Mouse (Mus musculus) heart, embryonic 10.5 days (tissue): ENCODE measurements around the gene Ap3b2. TPM values are rescaled to one million over a fixed set of nuclear protein-coding genes. Genes with fewer than 3 reads are reported as not detected.

Experiments
- DNase-seq: peaks from one replicate; pipeline ENCODE4 v3.0.0-alpha.2; 2017; ENCODE audit warnings: low spot score
- H3K27ac ChIP-seq: fragments of 300-500 bp; sonication (generic); 2 replicates; pipeline ENCODE4 v1.5.1; 2016; ENCODE audit warnings: mild to moderate bottlenecking
- H3K27me3 ChIP-seq: fragments of 300-500 bp; sonication (generic); 2 replicates; pipeline ENCODE4 v1.6.1; 2016; ENCODE audit warnings: mild to moderate bottlenecking; ENCODE audit not compliant: poor library complexity, insufficient read depth, severe bottlenecking
- H3K36me3 ChIP-seq: fragments of 300-500 bp; sonication (generic); 2 replicates; pipeline ENCODE4 v1.6.1; 2016; ENCODE audit warnings: mild to moderate bottlenecking, moderate library complexity
- H3K4me1 ChIP-seq: fragments of 300-500 bp; sonication (generic); 2 replicates; pipeline ENCODE4 v1.6.1; 2016; ENCODE audit warnings: mild to moderate bottlenecking
- H3K4me3 ChIP-seq: fragments of 300-500 bp; sonication (generic); 2 replicates; pipeline ENCODE4 v1.5.1; 2016; ENCODE audit warnings: mild to moderate bottlenecking, moderate library complexity
- H3K9me3 ChIP-seq: fragments of 300-500 bp; sonication (generic); 2 replicates; pipeline ENCODE4 v1.6.1; 2016; ENCODE audit warnings: mild to moderate bottlenecking, moderate library complexity
- WGBS: fragments of 180-500 bp; shearing (Covaris S2); methylation state at CpG from one replicate; pipeline ENCODE4 v1.1.7; 2016; 5-methylcytosine and 5-hydroxymethylcytosine counted together
- polyA plus RNA-seq: library from polyadenylated mRNA; unstranded; fragments of >200 nt; fragmentation: Nextera tagmentation; extraction: Ambion mirVana; gene quantifications from 2 replicates; pipeline ENCODE4 v1.2.1, GENCODE M21; 2016

The Ap3b2 gene
- 12.9 and 16.8 TPM in 2 replicates for polyA plus RNA-seq

DNA sequence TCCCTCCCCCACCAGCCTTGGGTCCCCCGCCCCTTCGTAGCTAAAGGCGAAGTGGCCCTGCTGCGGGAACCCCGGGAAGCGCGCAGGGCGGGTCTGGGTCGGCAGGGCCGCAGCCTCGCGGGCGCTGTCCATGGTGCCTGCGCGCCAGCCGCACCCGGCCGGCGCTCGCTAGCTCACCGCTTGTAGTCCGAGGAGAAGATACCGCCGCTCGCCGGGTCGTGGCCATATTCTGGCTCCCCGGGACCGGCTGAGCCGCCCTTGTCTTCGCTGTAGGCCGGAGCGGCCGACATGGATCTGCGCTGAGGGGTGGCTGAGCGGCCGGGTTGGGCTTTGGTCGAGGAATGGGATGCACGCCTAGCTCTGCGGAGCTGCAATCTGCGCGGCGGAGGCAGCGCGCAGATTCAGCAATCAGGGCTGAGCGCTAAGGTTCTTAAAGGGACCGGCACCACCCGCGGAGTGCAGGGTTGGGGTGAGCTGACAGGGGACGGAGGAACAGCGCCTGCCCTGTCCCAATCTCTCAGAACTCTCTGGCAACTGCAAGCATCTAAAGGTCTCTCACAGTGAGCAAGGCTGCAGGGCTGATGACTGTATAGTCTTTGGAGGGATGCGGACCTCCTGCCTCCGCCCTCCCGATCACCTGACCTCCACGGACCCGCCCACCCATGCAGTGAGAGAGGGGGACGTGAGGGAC, at the start of gene Ap3b2:
TSS of gene Ap3b2 (minus strand) at position 595 of the 691 bp plus-strand sequence.
- under 1% methylated on average over 57 of the region's 57 CpGs for WGBS
- H3K36me3 ChIP-seq = no peaks in the 10 kb centered on the region
- peak; percentile 89 for DNase-seq
- H3K4me3 ChIP-seq = peak within 1 kb of the TSS; percentile 69
- H3K9me3 ChIP-seq = no peaks in the 10 kb centered on the region
- H3K4me1 ChIP-seq = peaks cover 23% of the 10 kb centered on the region
- peaks cover 60% of the 10 kb centered on the region for H3K27me3 ChIP-seq
- H3K27ac ChIP-seq = no peak within 1 kb of the TSS

DNA sequence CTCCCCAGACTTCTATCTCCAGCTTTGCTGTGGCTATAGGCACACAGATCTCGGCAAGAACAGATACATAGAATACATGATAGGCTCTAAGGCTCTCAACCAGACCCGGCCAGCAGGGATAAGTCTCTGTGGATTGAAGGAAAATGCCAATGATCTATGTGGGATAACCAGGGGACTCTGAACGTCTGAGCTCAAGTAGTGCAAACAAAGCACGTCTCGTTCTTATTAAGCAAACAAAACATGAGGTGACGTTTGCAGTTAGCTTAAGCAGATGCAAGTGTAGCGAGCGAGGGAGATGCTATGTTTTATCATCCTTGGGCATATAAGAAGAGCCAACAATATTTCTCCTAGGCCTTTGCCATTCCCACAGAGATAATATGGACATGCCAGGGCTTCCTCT, 49.2 kb upstream of the Ap3b2 start:
- no peak for DNase-seq
- Histone ChIP-seq H3K4me1 (no peaks in the 10 kb centered on the region), H3K4me3 (no peak overlapping the region), H3K27me3 (no peaks in the 10 kb centered on the region), H3K36me3 (peaks cover 87% of the 10 kb centered on the region), H3K27ac (no peak overlapping the region), H3K9me3 (no peaks in the 10 kb centered on the region)
- 80% methylated on average over 8 of the region's 8 CpGs for WGBS

DNA sequence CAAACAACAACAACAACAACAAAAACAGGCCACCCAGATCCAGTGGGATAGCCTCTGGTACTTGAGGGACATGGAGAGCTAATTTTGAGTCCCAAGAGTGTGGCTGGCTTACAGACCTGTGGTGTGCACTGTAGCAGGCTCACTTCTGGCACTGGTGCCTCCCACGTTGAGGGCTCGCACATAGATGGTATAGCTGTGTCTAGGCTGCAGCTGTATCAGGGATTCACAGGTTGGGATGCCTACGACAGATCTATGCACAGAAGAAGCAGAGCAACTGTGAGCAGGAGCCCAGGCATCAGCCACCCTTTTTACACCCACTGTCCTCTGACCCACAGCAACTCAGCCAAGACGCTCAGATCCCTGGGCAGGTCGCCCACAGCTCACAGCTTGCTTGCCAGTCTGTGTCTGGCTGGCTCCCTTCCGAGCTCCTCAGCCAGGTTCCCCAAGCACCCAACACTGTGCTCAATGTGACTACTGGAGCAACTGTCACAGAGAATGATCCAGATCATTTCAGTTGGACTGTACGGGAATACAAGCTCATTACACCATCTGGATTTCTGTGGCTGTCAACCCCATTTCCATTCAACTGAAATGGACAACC, 48.3 kb upstream of the Ap3b2 start:
- Histone ChIP-seq H3K36me3 (peaks cover 88% of the 10 kb centered on the region), H3K4me3 (no peak overlapping the region), H3K27me3 (no peaks in the 10 kb centered on the region), H3K4me1 (no peaks in the 10 kb centered on the region), H3K9me3 (no peaks in the 10 kb centered on the region), H3K27ac (no peak overlapping the region)
- WGBS = 84% methylated on average over 7 of the region's 7 CpGs
- DNase-seq = no peak

DNA sequence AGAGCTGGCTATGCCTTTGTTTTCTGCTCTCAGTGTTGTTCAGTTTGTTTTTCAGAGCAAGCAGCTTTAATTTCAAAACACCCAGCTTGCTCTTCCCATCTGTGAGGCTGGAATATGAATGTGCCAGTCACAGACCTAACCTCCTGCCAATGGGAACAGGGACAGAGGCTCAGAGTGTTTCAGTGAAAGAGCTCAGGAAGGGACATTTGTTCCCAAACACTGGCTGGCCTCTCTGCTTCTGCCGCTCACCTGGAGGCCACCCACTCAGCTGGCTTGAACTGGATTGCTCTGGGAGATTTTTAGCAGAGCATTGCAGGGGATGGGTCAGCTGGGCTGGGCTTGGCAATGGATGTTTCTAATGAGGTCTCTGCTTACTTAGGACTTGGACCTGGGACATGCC, 47.3 kb upstream of the Ap3b2 start:
- H3K27me3 ChIP-seq = no peaks in the 10 kb centered on the region
- H3K27ac ChIP-seq = no peak overlapping the region
- H3K9me3 ChIP-seq = no peaks in the 10 kb centered on the region
- H3K36me3 ChIP-seq = peaks cover 89% of the 10 kb centered on the region
- WGBS = 42% methylated on average over 1 of the region's 1 CpGs
- DNase-seq = no peak
- no peak overlapping the region for H3K4me3 ChIP-seq
- no peaks in the 10 kb centered on the region for H3K4me1 ChIP-seq

DNA sequence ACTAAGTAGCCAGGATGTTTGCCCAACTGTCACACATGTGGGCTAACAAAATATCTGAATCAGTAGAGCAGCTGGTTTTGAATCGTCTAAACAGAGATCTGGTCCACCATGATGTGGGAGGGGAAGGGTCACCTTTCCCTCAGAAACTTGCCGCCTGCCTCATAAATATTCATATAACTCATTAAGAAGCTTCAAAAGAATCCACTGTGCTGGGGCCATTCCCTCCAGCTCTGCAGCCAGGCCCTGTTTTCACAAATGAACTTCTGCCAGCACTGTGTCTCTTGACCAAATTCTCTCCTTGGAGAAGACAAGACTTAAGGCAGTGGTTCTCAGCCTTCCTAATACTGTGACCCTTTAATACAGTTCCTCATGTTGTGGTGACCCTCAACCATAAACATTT, 45.8 kb upstream of the Ap3b2 start:
- no peaks in the 10 kb centered on the region for H3K4me1 ChIP-seq
- no peak overlapping the region for H3K4me3 ChIP-seq
- H3K9me3 ChIP-seq = no peaks in the 10 kb centered on the region
- no peak overlapping the region for H3K27ac ChIP-seq
- no peak for DNase-seq
- H3K36me3 ChIP-seq = peaks cover 90% of the 10 kb centered on the region
- 46% methylated on average over 2 of the region's 2 CpGs for WGBS
- H3K27me3 ChIP-seq = no peaks in the 10 kb centered on the region

DNA sequence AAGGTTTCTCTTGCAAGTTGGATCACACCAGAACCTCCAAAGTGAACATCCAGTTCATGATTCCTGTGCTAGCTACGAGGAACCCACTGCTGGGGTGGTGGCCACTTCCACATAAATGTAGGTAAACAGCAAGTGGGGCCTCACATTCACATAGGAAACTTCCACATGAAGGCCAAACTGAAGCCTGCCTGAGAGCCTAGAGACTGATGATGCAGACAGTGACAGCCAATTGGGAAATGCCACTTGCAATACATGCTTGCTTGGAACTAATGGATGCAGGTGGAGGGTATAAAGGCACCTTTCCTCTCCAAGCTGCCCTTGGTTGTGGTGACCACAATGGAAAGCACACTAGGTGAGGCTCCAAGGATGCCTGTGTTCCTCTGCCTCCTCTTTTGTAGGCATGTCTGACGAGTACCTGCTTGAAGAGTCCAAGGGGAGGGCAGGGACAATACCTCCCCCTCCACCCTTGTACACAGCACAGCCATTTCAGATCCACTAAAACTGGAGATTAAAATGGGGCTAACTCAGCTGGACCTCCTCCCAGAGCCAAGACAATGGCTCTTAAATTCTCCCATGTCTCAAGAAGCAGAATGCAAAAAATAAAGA, 44.4 kb upstream of the Ap3b2 start:
- Histone ChIP-seq H3K9me3 (no peaks in the 10 kb centered on the region), H3K4me3 (no peak overlapping the region), H3K36me3 (peaks cover 92% of the 10 kb centered on the region), H3K27me3 (no peaks in the 10 kb centered on the region), H3K27ac (no peak overlapping the region), H3K4me1 (no peaks in the 10 kb centered on the region)
- no peak for DNase-seq
- 78% methylated on average over 2 of the region's 2 CpGs for WGBS

DNA sequence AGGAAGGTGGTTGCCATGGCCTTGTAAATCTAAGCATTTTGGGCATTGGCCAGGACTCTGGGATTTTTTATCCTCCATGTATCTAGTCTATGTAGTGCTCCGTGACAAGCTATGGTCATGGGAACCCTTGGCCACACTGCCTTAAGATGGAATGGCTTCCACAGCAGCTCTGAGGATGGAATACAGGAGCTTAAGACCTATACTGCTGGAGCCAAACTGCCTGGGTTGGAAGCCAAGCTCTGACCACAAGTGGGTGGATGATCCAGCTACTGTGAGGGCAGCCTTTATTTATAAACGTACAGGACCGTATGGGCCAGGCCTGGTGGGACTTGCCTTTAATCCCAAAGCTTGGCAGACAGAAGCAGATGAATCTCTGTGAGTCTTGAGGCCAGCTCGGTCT, 42.8 kb upstream of the Ap3b2 start:
- Histone ChIP-seq H3K4me3 (no peak overlapping the region), H3K9me3 (no peaks in the 10 kb centered on the region), H3K36me3 (peaks cover 93% of the 10 kb centered on the region), H3K27ac (no peak overlapping the region), H3K27me3 (no peaks in the 10 kb centered on the region), H3K4me1 (no peaks in the 10 kb centered on the region)
- WGBS = 86% methylated on average over 4 of the region's 4 CpGs
- DNase-seq = no peak

DNA sequence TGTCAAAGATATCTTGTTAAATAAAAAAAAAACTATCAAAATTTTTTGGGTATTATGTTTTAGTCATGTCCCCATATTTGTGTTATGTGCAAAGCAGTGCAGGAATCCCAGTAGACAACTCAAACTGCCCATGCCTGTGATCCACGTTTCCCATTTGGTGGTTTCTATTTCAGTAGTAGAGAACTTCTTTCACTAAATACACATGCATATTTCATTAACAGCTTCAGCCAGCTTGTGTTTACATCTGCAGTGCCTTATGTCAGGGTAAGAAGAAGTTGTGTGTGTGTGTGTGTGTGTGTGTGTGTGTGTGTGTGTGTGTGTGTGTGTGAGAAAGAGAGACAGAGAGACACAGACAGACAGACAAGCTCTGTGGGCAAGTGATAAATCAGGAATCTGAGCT, 37.7 kb upstream of the Ap3b2 start:
- WGBS = 91% methylated on average over 1 of the region's 1 CpGs
- DNase-seq = no peak
- no peak overlapping the region for H3K27ac ChIP-seq
- H3K4me1 ChIP-seq = no peaks in the 10 kb centered on the region
- peaks cover 91% of the 10 kb centered on the region for H3K36me3 ChIP-seq
- no peaks in the 10 kb centered on the region for H3K27me3 ChIP-seq
- no peaks in the 10 kb centered on the region for H3K9me3 ChIP-seq
- H3K4me3 ChIP-seq = no peak overlapping the region

DNA sequence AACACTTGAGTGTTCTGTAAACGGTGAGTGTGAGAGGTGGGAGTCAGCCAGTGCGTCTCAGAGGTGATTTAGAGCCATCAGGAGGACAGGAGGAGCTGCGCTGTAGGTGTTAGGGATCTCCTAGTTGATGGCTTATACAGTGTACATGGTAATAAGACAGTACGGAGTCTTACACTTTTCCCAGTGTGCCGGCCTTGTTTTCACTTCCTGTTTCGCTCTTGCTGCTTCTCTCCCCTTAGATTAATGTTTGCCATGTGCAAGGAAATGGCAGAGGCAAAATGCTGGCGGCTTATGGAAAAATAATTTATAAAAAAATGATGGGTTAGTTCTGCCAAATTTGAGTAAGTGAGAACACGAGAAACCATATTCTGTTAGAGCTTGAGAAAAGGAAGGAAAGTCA, 35.2 kb upstream of the Ap3b2 start:
- peaks cover 9% of the 10 kb centered on the region for H3K4me1 ChIP-seq
- H3K36me3 ChIP-seq = peaks cover 82% of the 10 kb centered on the region
- WGBS = 92% methylated on average over 8 of the region's 8 CpGs
- no peak overlapping the region for H3K27ac ChIP-seq
- DNase-seq = no peak
- H3K4me3 ChIP-seq = no peak overlapping the region
- H3K27me3 ChIP-seq = no peaks in the 10 kb centered on the region
- no peaks in the 10 kb centered on the region for H3K9me3 ChIP-seq

DNA sequence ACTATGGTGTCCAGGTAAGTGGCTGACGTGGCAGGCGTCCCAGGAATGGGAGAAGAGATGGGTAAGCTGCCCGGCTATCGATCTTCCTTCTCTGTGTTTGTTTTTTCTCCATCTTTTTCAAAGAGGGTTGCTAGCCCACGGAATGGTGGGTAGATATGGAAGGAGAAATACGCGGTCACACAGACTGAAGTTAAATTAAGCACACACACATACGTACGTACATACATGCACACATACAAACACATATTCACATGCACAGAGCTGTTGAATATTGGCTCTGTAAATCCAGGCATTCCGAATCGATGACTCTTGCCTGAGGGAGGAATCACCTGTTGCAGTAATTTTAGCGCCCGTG, 29.9 kb upstream of the Ap3b2 start:
- 18% methylated on average over 13 of the region's 13 CpGs for WGBS
- no peaks in the 10 kb centered on the region for H3K27me3 ChIP-seq
- H3K27ac ChIP-seq = peak overlapping the region; percentile 95
- H3K36me3 ChIP-seq = peaks cover 31% of the 10 kb centered on the region
- DNase-seq = no peak
- H3K9me3 ChIP-seq = no peaks in the 10 kb centered on the region
- H3K4me1 ChIP-seq = peaks cover 15% of the 10 kb centered on the region
- peak overlapping the region; percentile 80 for H3K4me3 ChIP-seq

DNA sequence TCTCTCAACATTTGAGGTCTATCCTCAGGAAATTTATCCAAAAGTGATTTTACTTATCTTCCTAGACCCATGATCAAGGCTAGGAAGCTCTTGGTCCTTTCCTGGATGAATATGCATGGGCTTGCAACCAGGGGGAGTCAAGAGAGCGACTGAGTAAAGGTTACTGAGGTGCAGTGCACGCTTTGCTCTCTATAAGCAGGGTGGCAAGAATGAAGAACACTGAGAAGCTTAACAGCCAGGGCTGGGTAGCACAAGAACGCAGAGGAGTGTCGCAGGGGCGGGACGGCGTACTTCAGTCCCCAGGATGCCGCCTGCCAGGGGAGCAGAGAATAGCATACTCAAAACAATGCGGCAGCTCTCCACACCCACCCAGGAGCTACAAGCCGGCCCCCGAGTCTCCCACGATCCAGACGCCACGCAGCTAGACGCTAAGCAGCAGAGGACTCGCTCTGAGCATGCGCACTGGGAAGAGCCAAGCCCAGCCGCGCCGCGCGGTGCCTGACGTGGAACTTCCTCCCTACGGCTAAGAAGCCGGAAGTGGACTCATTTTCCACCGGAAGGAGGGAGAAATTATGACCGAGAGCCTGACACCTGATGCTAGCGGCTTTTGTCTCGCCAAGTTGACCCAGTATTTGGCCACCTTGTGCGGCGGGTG, 29.4 kb upstream of the Ap3b2 start:
- Histone ChIP-seq H3K9me3 (no peaks in the 10 kb centered on the region), H3K36me3 (peaks cover 27% of the 10 kb centered on the region), H3K27ac (peak overlapping the region; percentile 95), H3K4me3 (peak overlapping the region; percentile 80), H3K27me3 (no peaks in the 10 kb centered on the region), H3K4me1 (peaks cover 15% of the 10 kb centered on the region)
- WGBS = under 1% methylated on average over 31 of the region's 31 CpGs
- DNase-seq = peak; percentile 99

DNA sequence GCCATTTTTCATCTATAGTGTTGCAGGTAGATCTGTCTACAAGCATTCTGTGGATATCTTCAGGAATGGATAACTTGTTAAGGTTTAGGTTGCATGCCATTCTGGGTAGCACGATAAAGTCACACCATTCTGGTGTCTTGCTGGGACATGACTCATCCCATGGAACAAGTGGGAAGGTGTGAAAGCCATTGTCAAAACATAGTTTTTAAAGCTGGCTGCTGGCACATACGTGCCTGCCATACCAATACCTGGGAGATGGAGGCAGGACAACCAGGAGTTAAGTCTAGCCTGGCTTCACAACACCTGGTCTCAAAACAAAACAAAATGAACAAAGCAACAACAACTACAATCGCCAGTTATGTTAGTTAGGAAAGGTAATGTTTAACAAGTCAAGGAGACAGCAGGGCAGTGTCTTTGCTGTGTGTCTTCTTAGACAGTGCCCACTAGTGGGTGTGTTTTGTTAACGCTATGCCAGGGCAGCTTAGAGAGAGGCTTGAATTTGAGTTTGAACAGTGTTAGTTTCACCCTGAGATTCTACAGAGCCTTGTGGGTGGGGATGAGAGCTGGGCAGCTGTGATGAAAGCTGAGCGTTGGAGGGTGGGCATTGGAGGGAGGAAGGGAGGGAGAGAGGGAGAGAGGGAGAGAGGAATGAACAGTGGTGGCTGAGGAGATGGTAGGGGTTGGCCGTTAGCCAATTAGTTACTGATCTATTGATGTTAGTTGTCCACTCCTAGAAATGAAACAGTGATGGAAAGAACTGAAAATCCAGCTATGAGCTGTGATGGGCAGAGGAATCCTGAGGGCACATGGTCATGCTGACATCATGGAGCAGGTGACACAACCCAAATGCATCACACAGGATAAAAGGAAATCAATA, 22.7 kb upstream of the Ap3b2 start:
- WGBS = 62% methylated on average over 6 of the region's 6 CpGs
- no peaks in the 10 kb centered on the region for H3K36me3 ChIP-seq

More for the DNA sequence above, 22.7 kb upstream of the Ap3b2 start:
- H3K27ac ChIP-seq = no peak overlapping the region
- DNase-seq = no peak
- peaks cover 17% of the 10 kb centered on the region for H3K27me3 ChIP-seq
- H3K4me3 ChIP-seq = no peak overlapping the region
- no peaks in the 10 kb centered on the region for H3K9me3 ChIP-seq
- 0 out of 2 replicates have a peak, but pooled peaks cover 6% of the 10 kb centered on the region for H3K4me1 ChIP-seq
